In genomic region chr19:37044431-37044830, GRCm38 (mm10) we compare ENCODE assay signal across 13 mouse cellular contexts.
"Had no signal": no experiment of that assay in that cellular context is flagged by ENCODE, and none has a peak within 500 bp of the region (broad histone marks: within the 10 kb centered on the region; RNA-seq: fewer than 3 reads in every experiment).

No protein-coding gene starts in this region.

- H3K36me3 ChIP-seq: limb, embryonic 10.5 days; liver, embryonic 13.5 days; midbrain, embryonic 12.5 days had no signal

- H3K4me3 ChIP-seq: left cerebral cortex, adult 2 months; limb, embryonic 10.5 days; liver, embryonic 13.5 days; midbrain, embryonic 12.5 days; neural tube, embryonic 13.5 days had no signal

- H3K4me1 ChIP-seq: limb, embryonic 10.5 days; liver, embryonic 13.5 days; midbrain, embryonic 12.5 days had no signal

- H3K27ac ChIP-seq: left cerebral cortex, adult 2 months; limb, embryonic 10.5 days; liver, embryonic 13.5 days; midbrain, embryonic 12.5 days; neural tube, embryonic 13.5 days had no signal

- H3K27me3 ChIP-seq: liver, embryonic 13.5 days; midbrain, embryonic 12.5 days; neural tube, embryonic 13.5 days had no signal

- H3K4me2 ChIP-seq: liver, embryonic 13.5 days; midbrain, embryonic 12.5 days; neural tube, embryonic 13.5 days had no signal

- DNase-seq: kidney, adult 2 months; kidney, postnatal 25 days; liver, embryonic 13.5 days; liver, postnatal 0 days; right cerebral cortex, adult 18-20 months; thymus, adult 18-20 months; thymus, postnatal 25 days had no signal

- ATAC-seq: intestine, embryonic 16.5 days; liver, postnatal 0 days; midbrain, embryonic 16.5 days had no signal

- H3K9ac ChIP-seq: liver, embryonic 13.5 days; liver, postnatal 0 days; midbrain, embryonic 12.5 days; neural tube, embryonic 13.5 days had no signal

- H3K9me3 ChIP-seq: limb, embryonic 10.5 days; liver, embryonic 13.5 days; midbrain, embryonic 12.5 days; neural tube, embryonic 13.5 days had no signal
